Mouse (Mus musculus) lung, adult 2 months (tissue): ENCODE measurements around the gene Trpm4.
"Not testable (repeated sequence)": the region's sequence is repeated elsewhere in the genome, so short reads cannot be mapped to it uniquely, and the experiment has no call there.

Source experiments
- CTCF ChIP-seq: fragments of 200-500 bp; IDR thresholded peaks from 2 replicates; pipeline ENCODE4 v1.5.1; 2011; ENCODE audit warnings: mild to moderate bottlenecking, low read length, control low read depth; ENCODE audit not compliant: insufficient read depth
- POLR2A ChIP-seq: fragments of 200-500 bp; IDR thresholded peaks from 2 replicates; pipeline ENCODE4 v1.6.1; 2011; ENCODE audit warnings: low read depth, mild to moderate bottlenecking, control low read depth, low read length, borderline replicate concordance; ENCODE audit errors: extremely low read depth

- TF ChIP-seq POLR2A, CTCF: not testable (repeated sequence)
Observed at GRCm38 (mm10) chr7:45255822-45256221, 77.8 kb downstream of the Trpm4 start.
